ENCODE assay signal across 9 mouse cellular contexts in genomic region chr6:145793109-145793593, GRCm38 (mm10). TPM values are rescaled to one million over a fixed set of nuclear protein-coding genes. Genes with fewer than 3 reads are reported as not detected.
A peak's percentile ranks its signal among the peaks of the same experiment; 100 is the strongest.
DNase-seq lines count a peak whose midpoint lies in the region; ATAC-seq and TF ChIP-seq lines count a peak whose summit lies in the region.
"Had no signal": no experiment of that assay in that cellular context is flagged by ENCODE, and none has a peak within 500 bp of the region (broad histone marks: within the 10 kb centered on the region; RNA-seq: fewer than 3 reads in every experiment).

No protein-coding gene starts in this region.

- peak in 1 of 2 experiments; percentile 26 for DNase-seq in spleen, adult 2 months (ENCODE audit: low read depth in 1 of 2, low spot score in 2 of 2)
- no peak for DNase-seq in spleen, adult 12 weeks (ENCODE audit: low spot score)
- DNase-seq in c-Kit-positive CD71-negative TER-119-negative erythroid progenitor cells, embryonic 14.5 days (ENCODE audit: low read depth): peak; percentile 55
- peak; percentile 43 to 57 for DNase-seq in layer of hippocampus, postnatal 10 days (ENCODE audit: low spot score in 2 of 2)
- DNase-seq in lung, postnatal 4 days: peak; percentile 50 to 69

- H3K27ac ChIP-seq in spleen, adult 2 months (ENCODE audit: insufficient read depth, low read length): no peak overlapping the region
- no peak overlapping the region for H3K27ac ChIP-seq in forebrain, embryonic 16.5 days (ENCODE audit: low read length)
- H3K27ac ChIP-seq in hindbrain, embryonic 16.5 days (ENCODE audit: low read depth, low read length): no peak overlapping the region
- H3K27ac ChIP-seq in stomach, embryonic 16.5 days (ENCODE audit: low read length): peak overlapping the region; percentile 75

- no peak overlapping the region for H3K9ac ChIP-seq in forebrain, embryonic 16.5 days (replicated peaks; ENCODE audit: low read depth, low read length)
- no peak overlapping the region for H3K9ac ChIP-seq in hindbrain, embryonic 16.5 days (ENCODE audit: low read depth, low read length)
- H3K9ac ChIP-seq in stomach, embryonic 16.5 days (ENCODE audit: low read length): no peak overlapping the region

- no peak overlapping the region for H3K4me2 ChIP-seq in forebrain, embryonic 16.5 days (ENCODE audit: low read length)
- no peak overlapping the region for H3K4me2 ChIP-seq in hindbrain, embryonic 16.5 days (ENCODE audit: low read length)
- no peak overlapping the region for H3K4me2 ChIP-seq in stomach, embryonic 16.5 days (ENCODE audit: low read depth, low read length)

- H3K36me3 ChIP-seq in spleen, adult 2 months (ENCODE audit: control insufficient read depth, insufficient read depth, low read length): no peaks in the 10 kb centered on the region
- no peaks in the 10 kb centered on the region for H3K36me3 ChIP-seq in forebrain, embryonic 16.5 days (ENCODE audit: control insufficient read depth, insufficient read depth)
- no peaks in the 10 kb centered on the region for H3K36me3 ChIP-seq in hindbrain, embryonic 16.5 days (ENCODE audit: control insufficient read depth, insufficient read depth, low read length)
- no peaks in the 10 kb centered on the region for H3K36me3 ChIP-seq in stomach, embryonic 16.5 days (ENCODE audit: control insufficient read depth, insufficient read depth, low read length)

- 14% methylated on average over 4 of the region's 4 CpGs for WGBS in spleen, adult 2 months
- 21% methylated on average over 4 of the region's 4 CpGs for WGBS in forebrain, embryonic 16.5 days
- 23% methylated on average over 4 of the region's 4 CpGs for WGBS in hindbrain, embryonic 16.5 days
- 9% methylated on average over 4 of the region's 4 CpGs for WGBS in stomach, embryonic 16.5 days

- TF ChIP-seq POLR2A in spleen, adult 2 months (IDR thresholded peaks at IDR 0.05; ENCODE audit: low read depth, low read length): no peak

- peak; percentile 55 for ATAC-seq in forebrain, embryonic 16.5 days
- ATAC-seq in hindbrain, embryonic 16.5 days: peak; percentile 40; the same call in 1 of the 2 replicates
- peak; percentile 86 for ATAC-seq in stomach, embryonic 16.5 days (ENCODE audit: insufficient read depth, low FRiP score)

- TF ChIP-seq CTCF in spleen, adult 2 months (IDR thresholded peaks at IDR 0.05; ENCODE audit: extremely low read depth, insufficient read depth, insufficient read length, insufficient replicate concordance): peak; percentile 19; the same call in 1 of the 2 replicates

- H3K27me3 ChIP-seq in spleen, adult 2 months (ENCODE audit: control insufficient read depth, insufficient read depth, low read length): no peaks in the 10 kb centered on the region
- no peaks in the 10 kb centered on the region for H3K27me3 ChIP-seq in forebrain, embryonic 16.5 days (replicated peaks; ENCODE audit: control insufficient read depth, insufficient read depth, low read length)
- H3K27me3 ChIP-seq in hindbrain, embryonic 16.5 days (replicated peaks; ENCODE audit: control insufficient read depth, insufficient read depth, low read length): no peaks in the 10 kb centered on the region
- H3K27me3 ChIP-seq in stomach, embryonic 16.5 days (ENCODE audit: control insufficient read depth, insufficient read depth, low read length): no peaks in the 10 kb centered on the region

- no peaks in the 10 kb centered on the region for H3K9me3 ChIP-seq in forebrain, embryonic 16.5 days (ENCODE audit: control insufficient read depth, low read length)
- no peaks in the 10 kb centered on the region for H3K9me3 ChIP-seq in hindbrain, embryonic 16.5 days (ENCODE audit: control insufficient read depth, low read length)
- H3K9me3 ChIP-seq in stomach, embryonic 16.5 days (replicated peaks; ENCODE audit: control insufficient read depth, low read length): no peaks in the 10 kb centered on the region

- H3K4me1 ChIP-seq in spleen, adult 2 months (ENCODE audit: control insufficient read depth, insufficient read depth, insufficient read length): no peaks in the 10 kb centered on the region
- peaks cover 8% of the 10 kb centered on the region for H3K4me1 ChIP-seq in forebrain, embryonic 16.5 days (replicated peaks; ENCODE audit: control insufficient read depth, insufficient read depth, low read length)
- peaks cover 3% of the 10 kb centered on the region; the same call in 1 of the 2 replicates for H3K4me1 ChIP-seq in hindbrain, embryonic 16.5 days (ENCODE audit: control insufficient read depth, insufficient read depth, low read depth, low read length)
- peaks cover 28% of the 10 kb centered on the region for H3K4me1 ChIP-seq in stomach, embryonic 16.5 days (ENCODE audit: control insufficient read depth, insufficient read depth, low read length)

- no peak overlapping the region for H3K4me3 ChIP-seq in spleen, adult 2 months (ENCODE audit: extremely low read depth, insufficient read depth, insufficient read length)
- no peak overlapping the region for H3K4me3 ChIP-seq in forebrain, embryonic 16.5 days (replicated peaks; ENCODE audit: low read length)
- H3K4me3 ChIP-seq in hindbrain, embryonic 16.5 days (ENCODE audit: low read length): no peak overlapping the region
- H3K4me3 ChIP-seq in stomach, embryonic 16.5 days (replicated peaks; ENCODE audit: low read length): no peak overlapping the region
- H3K4me3 ChIP-seq: erythroblast, embryonic 14.5 days had no signal

RNA-seq across cellular contexts. Expression of gene Rassf8, which starts 46.6 kb away (rescaled TPM):
- 2.8 and 2.9 TPM in 2 replicates for polyA plus RNA-seq in spleen, adult 2 months (2012; rRNA removed)
- 3.4 and 4.0 TPM in 2 replicates for polyA plus RNA-seq in forebrain, embryonic 16.5 days (2015; fragmentation: Nextera tagmentation; extraction: Ambion mirVana)
- polyA plus RNA-seq in hindbrain, embryonic 16.5 days (2015; fragmentation: Nextera tagmentation; extraction: Ambion mirVana): 4.3 and 4.4 TPM in 2 replicates
- total RNA-seq in layer of hippocampus, postnatal 10 days (2021): 10 to 100 TPM; 13.5 to 14.1 TPM
- polyA plus RNA-seq in stomach, embryonic 16.5 days (2015; fragmentation: Nextera tagmentation; extraction: Ambion mirVana): 4.9 and 5.7 TPM in 2 replicates
- polyA plus RNA-seq: erythroblast, embryonic 14.5 days had no signal
